Mouse (Mus musculus) cerebellum, adult 2 months (tissue): ENCODE data around the gene Cmtm7.

Experiments
- CTCF ChIP-seq: fragments of 200-500 bp; IDR thresholded peaks from 2 replicates; pipeline ENCODE4 v1.5.1; 2011; ENCODE audit warnings: low read depth, mild to moderate bottlenecking, control low read depth, low read length, moderate library complexity, borderline replicate concordance; ENCODE audit not compliant: insufficient read depth
- POLR2A ChIP-seq: fragments of 200-500 bp; IDR thresholded peaks from 2 replicates; pipeline ENCODE4 v1.6.1; 2011; ENCODE audit warnings: low read length, control low read depth, borderline replicate concordance; ENCODE audit not compliant: insufficient read depth

GRCm38 (mm10) chr9:114767507-114767906 lies 14.1 kb downstream of the Cmtm7 start:
- TF ChIP-seq CTCF (no peak), POLR2A (no peak)
